Comparison of ENCODE assay signal across 8 mouse cellular contexts in the genomic region with DNA sequence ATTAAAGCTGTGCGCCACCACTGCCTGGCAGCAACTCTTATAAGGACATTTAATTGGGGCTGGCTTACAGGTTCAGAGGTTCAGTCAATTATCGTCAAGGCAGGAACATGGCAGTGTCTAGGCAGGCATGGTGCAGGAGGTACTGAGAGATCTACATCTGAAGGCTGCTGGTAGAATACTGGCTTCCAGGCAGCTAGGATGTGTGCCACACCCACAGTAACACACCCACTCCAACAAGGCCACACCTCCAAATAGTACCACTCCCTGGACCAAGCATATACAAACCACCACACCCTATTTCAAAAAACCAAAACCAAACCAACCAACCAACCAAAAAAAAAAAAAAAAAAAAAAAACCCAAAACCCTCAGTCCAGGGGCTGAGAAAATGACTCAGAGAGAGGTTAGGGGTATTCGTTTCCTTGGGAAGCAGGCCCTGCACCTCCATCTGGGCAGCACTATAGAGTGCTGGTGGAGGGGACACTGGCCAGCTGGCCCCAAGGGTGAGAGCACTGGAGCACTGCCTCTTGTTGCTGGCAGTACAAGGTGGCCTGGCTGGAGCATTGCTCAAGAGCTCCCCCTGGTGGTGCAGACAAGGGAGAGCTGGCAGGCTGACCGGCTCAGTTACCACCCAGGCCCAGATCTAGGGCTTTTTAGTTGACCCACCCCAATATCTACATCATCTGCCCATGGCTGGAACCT. TPM values are rescaled to one million over a fixed set of nuclear protein-coding genes. Genes with fewer than 3 reads are reported as not detected.
DNase-seq lines count a peak whose midpoint lies in the region; ATAC-seq and TF ChIP-seq lines count a peak whose summit lies in the region.

No protein-coding gene starts in this region.

- intact Hi-C loops in gastrocnemius, postnatal 36 days (cut with DNase I), result no loop called here
- intact Hi-C loops in left cerebral cortex, postnatal 4 days (cut with DNase I), result no loop called here

- peak; percentile 35 for ATAC-seq in inflammation-experienced regulatory T-cells, adult 6 months
- ATAC-seq in midbrain, embryonic 11.5 days (ENCODE audit: low FRiP score), result peak; percentile 80

- TF ChIP-seq POLR2A in spleen, adult 2 months (IDR thresholded peaks at IDR 0.05; ENCODE audit: low read depth, low read length), result no peak

- peak; percentile 88 for DNase-seq in 3T3-L1 (ENCODE audit: low read depth, low spot score)
- peak; percentile 66 to 88 for DNase-seq in adrenal gland, adult (ENCODE audit: inconsistent age in 2 of 2, low spot score in 1 of 2)
- DNase-seq in embryo, embryonic 10.5 days (ENCODE audit: low spot score), result peak; percentile 80
- DNase-seq in gastrocnemius, postnatal 36 days, result peak; percentile 38 to 61
- peak; percentile 63 for DNase-seq in left cerebral cortex, postnatal 4 days
- DNase-seq in midbrain, embryonic 11.5 days (ENCODE audit: low spot score, missing footprints), result peak; percentile 95
- DNase-seq in spleen, adult 2 months (ENCODE audit: low read depth in 1 of 2, low spot score in 2 of 2), result peak; percentile 34 to 50

- H3K36me3 ChIP-seq in midbrain, embryonic 11.5 days (ENCODE audit: control insufficient read depth, insufficient read depth, low read length), result no peaks in the 10 kb centered on the region
- H3K36me3 ChIP-seq in spleen, adult 2 months (ENCODE audit: control insufficient read depth, insufficient read depth, low read length), result no peaks in the 10 kb centered on the region

- H3K4me2 ChIP-seq in midbrain, embryonic 11.5 days, result no peak overlapping the region

- H3K4me3 ChIP-seq in midbrain, embryonic 11.5 days (ENCODE audit: low read depth, low read length), result no peak overlapping the region
- H3K4me3 ChIP-seq in spleen, adult 2 months (ENCODE audit: extremely low read depth, insufficient read depth, insufficient read length), result no peak overlapping the region

- no peaks in the 10 kb centered on the region for H3K27me3 ChIP-seq in midbrain, embryonic 11.5 days (ENCODE audit: control insufficient read depth, insufficient read depth, low read length)
- no peaks in the 10 kb centered on the region for H3K27me3 ChIP-seq in spleen, adult 2 months (ENCODE audit: control insufficient read depth, insufficient read depth, low read length)

- H3K27ac ChIP-seq in midbrain, embryonic 11.5 days (ENCODE audit: low read depth, low read length), result no peak overlapping the region
- no peak overlapping the region for H3K27ac ChIP-seq in spleen, adult 2 months (ENCODE audit: insufficient read depth, low read length)

- no peak overlapping the region for H3K9ac ChIP-seq in midbrain, embryonic 11.5 days (ENCODE audit: low read length)

- TF ChIP-seq CTCF in spleen, adult 2 months (IDR thresholded peaks at IDR 0.05; ENCODE audit: extremely low read depth, insufficient read depth, insufficient read length, insufficient replicate concordance), result peak; percentile 95

- 44% methylated on average over 4 of the region's 4 CpGs for WGBS in midbrain, embryonic 11.5 days
- 49% methylated on average over 4 of the region's 4 CpGs for WGBS in spleen, adult 2 months

- H3K4me1 ChIP-seq in midbrain, embryonic 11.5 days (ENCODE audit: control insufficient read depth, insufficient read depth, low read length), result no peaks in the 10 kb centered on the region
- no peaks in the 10 kb centered on the region for H3K4me1 ChIP-seq in spleen, adult 2 months (ENCODE audit: control insufficient read depth, insufficient read depth, insufficient read length)

- H3K9me3 ChIP-seq in midbrain, embryonic 11.5 days (ENCODE audit: control insufficient read depth, low read length), result no peaks in the 10 kb centered on the region

RNA-seq across cellular contexts. Expression of a gene that starts 39.6 kb away (rescaled TPM):
- total RNA-seq in gastrocnemius, postnatal 36 days (2021), result 10 to 100 TPM; 35.4 to 37.0 TPM
- 10 to 100 TPM; 30.1 to 45.3 (median 40.4) TPM for polyA plus RNA-seq in inflammation-experienced regulatory T-cells, adult 6 months (2017; shearing (Covaris generic))
- 10 to 100 TPM; 60.2 to 67.6 TPM for total RNA-seq in left cerebral cortex, postnatal 4 days (2021)
- 125 and 131 TPM in 2 replicates for polyA plus RNA-seq in midbrain, embryonic 11.5 days (2014; fragmentation: Nextera tagmentation; extraction: Ambion mirVana)
- polyA plus RNA-seq in spleen, adult 2 months (2012; rRNA removed), result 5.9 and 6.1 TPM in 2 replicates

RNA-seq across cellular contexts. Expression of a gene that starts 42.2 kb away (rescaled TPM):
- under 1 TPM; 0.59 to 0.89 TPM for total RNA-seq in gastrocnemius, postnatal 36 days (2021)
- polyA plus RNA-seq in inflammation-experienced regulatory T-cells, adult 6 months (2017; shearing (Covaris generic)), result under 1 TPM in 2 of 3 experiments, not detected in 1; 0.87 to 0.97 TPM
- 1 to 10 TPM; 4.7 to 6.0 TPM for total RNA-seq in left cerebral cortex, postnatal 4 days (2021)
- 0.47 and 0.56 TPM in 2 replicates for polyA plus RNA-seq in midbrain, embryonic 11.5 days (2014; fragmentation: Nextera tagmentation; extraction: Ambion mirVana)
- polyA plus RNA-seq in spleen, adult 2 months (2012; rRNA removed), result 0.28 and 0.49 TPM in 2 replicates

RNA-seq across cellular contexts. Expression of a gene that starts 47.1 kb away (rescaled TPM):
- under 1 TPM in 1 of 2 experiments, not detected in 1; 0.89 TPM for total RNA-seq in gastrocnemius, postnatal 36 days (2021)
- 1 to 10 TPM; 1.2 to 1.6 (median 1.4) TPM for polyA plus RNA-seq in inflammation-experienced regulatory T-cells, adult 6 months (2017; shearing (Covaris generic))
- 1 to 10 TPM; 1.9 to 2.1 TPM for total RNA-seq in left cerebral cortex, postnatal 4 days (2021)
- 1.2 and 1.3 TPM in 2 replicates for polyA plus RNA-seq in midbrain, embryonic 11.5 days (2014; fragmentation: Nextera tagmentation; extraction: Ambion mirVana)
- not detected in 2 replicates for polyA plus RNA-seq in spleen, adult 2 months (2012; rRNA removed)

RNA-seq across cellular contexts. Expression of a gene that starts 51.4 kb away (rescaled TPM):
- total RNA-seq in gastrocnemius, postnatal 36 days (2021), result not detected
- not detected for polyA plus RNA-seq in inflammation-experienced regulatory T-cells, adult 6 months (2017; shearing (Covaris generic))
- total RNA-seq in left cerebral cortex, postnatal 4 days (2021), result under 1 TPM in 1 of 2 experiments, not detected in 1; 0.93 TPM
- polyA plus RNA-seq in midbrain, embryonic 11.5 days (2014; fragmentation: Nextera tagmentation; extraction: Ambion mirVana), result not detected in 2 replicates
- not detected in 2 replicates for polyA plus RNA-seq in spleen, adult 2 months (2012; rRNA removed)

Comparison
In these comparisons a context has a peak if more than half of its experiments do, and no peak if none do; other contexts are left out.
1. DNase-seq: peak in every context shown above with its lines; median percentile 95 in midbrain, embryonic 11.5 days; 88 in 3T3-L1; 80 in embryo, embryonic 10.5 days; 77 in adrenal gland, adult; 63 in left cerebral cortex, postnatal 4 days; 50 in gastrocnemius, postnatal 36 days; 42 in spleen, adult 2 months.